Mouse (Mus musculus) olfactory bulb, adult 2 months (tissue): ENCODE measurements around the gene Gpbp1l1.

Experiments
- CTCF ChIP-seq: fragments of 200-500 bp; IDR thresholded peaks from 2 replicates; pipeline ENCODE4 v1.5.1; 2012; ENCODE audit warnings: low read depth, mild to moderate bottlenecking, low read length, moderate library complexity; ENCODE audit not compliant: insufficient read depth
- POLR2A ChIP-seq: fragments of 200-500 bp; IDR thresholded peaks from 2 replicates; pipeline ENCODE4 v1.6.1; 2012; ENCODE audit warnings: mild to moderate bottlenecking, low read depth, low read length, moderate library complexity; ENCODE audit not compliant: insufficient read depth

GRCm38 (mm10) chr4:116635197-116635596, 77.7 kb downstream of the Gpbp1l1 start:
- TF ChIP-seq CTCF, result no peak
- TF ChIP-seq POLR2A, result no peak
